17 mouse cellular contexts compared by ENCODE assay signal in the genomic region with DNA sequence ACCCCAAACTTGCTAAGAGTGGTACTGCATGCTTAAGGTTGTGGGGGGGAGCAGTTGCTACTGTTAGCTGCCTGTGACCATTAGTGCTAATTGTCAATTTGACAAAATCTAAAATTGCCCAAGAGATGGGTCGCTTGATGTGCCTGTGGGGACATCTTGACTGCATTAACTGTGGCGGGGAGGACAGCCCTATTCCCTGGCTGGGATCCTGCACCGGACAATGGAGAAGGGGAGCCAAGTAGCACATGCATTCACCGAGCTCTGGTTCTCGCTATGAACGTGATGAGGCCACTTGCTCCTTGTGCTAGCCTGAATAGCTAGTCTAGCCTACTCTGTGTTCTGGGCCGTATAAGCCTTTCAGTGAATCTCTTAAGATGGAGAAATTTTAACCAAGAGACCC.
"Had no signal": no experiment of that assay in that cellular context is flagged by ENCODE, and none has a peak within 500 bp of the region (broad histone marks: within the 10 kb centered on the region; RNA-seq: fewer than 3 reads in every experiment).

No protein-coding gene starts in this region.

- H3K4me3 ChIP-seq: neural tube, embryonic 12.5 days; neural tube, embryonic 13.5 days; neural tube, embryonic 15.5 days; stomach, embryonic 15.5 days had no signal

- H3K27me3 ChIP-seq: neural tube, embryonic 12.5 days; neural tube, embryonic 13.5 days; neural tube, embryonic 15.5 days; stomach, embryonic 15.5 days had no signal

- H3K4me2 ChIP-seq: neural tube, embryonic 12.5 days; neural tube, embryonic 13.5 days; neural tube, embryonic 15.5 days; stomach, embryonic 15.5 days had no signal

- H3K27ac ChIP-seq: neural tube, embryonic 12.5 days; neural tube, embryonic 13.5 days; neural tube, embryonic 15.5 days; stomach, embryonic 15.5 days; stomach, postnatal 0 days had no signal

- H3K9me3 ChIP-seq: neural tube, embryonic 12.5 days; neural tube, embryonic 13.5 days; neural tube, embryonic 15.5 days; stomach, embryonic 15.5 days had no signal

- H3K9ac ChIP-seq: neural tube, embryonic 12.5 days; neural tube, embryonic 13.5 days; neural tube, embryonic 15.5 days; stomach, embryonic 15.5 days had no signal

- H3K36me3 ChIP-seq: neural tube, embryonic 12.5 days; neural tube, embryonic 13.5 days; neural tube, embryonic 15.5 days; stomach, embryonic 15.5 days had no signal

- DNase-seq: retina, postnatal 1 day; right cerebral cortex, adult 18-20 months; right cerebral cortex, postnatal 14 days; right cerebral cortex, postnatal 25 days; right cerebral cortex, postnatal 4 days; spleen, adult 18-20 months; thymus, adult 18-20 months; thymus, adult 2 months; thymus, postnatal 14 days; thymus, postnatal 25 days; thymus, postnatal 36 days; thymus, postnatal 4 days had no signal
